Mouse (Mus musculus) stomach, embryonic 16.5 days (tissue): ENCODE measurements around the gene Trpm2. TPM values are rescaled to one million over a fixed set of nuclear protein-coding genes. Genes with fewer than 3 reads are reported as not detected.
"Not testable (repeated sequence)": the region's sequence is repeated elsewhere in the genome, so short reads cannot be mapped to it uniquely, and the experiment has no call there.

ENCODE experiments used
- ATAC-seq: fragments of 200-750 bp; cut with Nextera tagmentation; 2 replicates; pipeline ENCODE4 v1.8.0; 2017; ENCODE audit warnings: moderate number of reproducible peaks, moderate TSS enrichment; ENCODE audit not compliant: insufficient read depth, low FRiP score
- H3K27ac ChIP-seq: fragments of 300-500 bp; sonication (generic); 2 replicates; pipeline ENCODE4 v1.5.1; 2014; ENCODE audit warnings: low read length
- H3K27me3 ChIP-seq: fragments of 300-500 bp; sonication (generic); 2 replicates; pipeline ENCODE4 v1.6.1; 2014; ENCODE audit warnings: low read length, control low read depth, mixed read lengths; ENCODE audit not compliant: control insufficient read depth, insufficient read depth
- H3K36me3 ChIP-seq: fragments of 300-500 bp; sonication (generic); 2 replicates; pipeline ENCODE4 v1.6.1; 2014; ENCODE audit warnings: low read length; ENCODE audit not compliant: control insufficient read depth, insufficient read depth
- H3K4me1 ChIP-seq: fragments of 300-500 bp; sonication (generic); 2 replicates; pipeline ENCODE4 v1.6.1; 2014; ENCODE audit warnings: low read length, control low read depth, mixed read lengths; ENCODE audit not compliant: control insufficient read depth, insufficient read depth
- H3K4me2 ChIP-seq: fragments of 300-500 bp; sonication (generic); 2 replicates; pipeline ENCODE4 v1.6.1; 2014; ENCODE audit warnings: low read depth, low read length, mixed read lengths
- H3K4me3 ChIP-seq: fragments of 300-500 bp; sonication (generic); replicated peaks from 2 replicates; pipeline ENCODE4 v1.5.1; 2014; ENCODE audit warnings: mild to moderate bottlenecking, low read length
- H3K9ac ChIP-seq: fragments of 300-500 bp; sonication (generic); 2 replicates; pipeline ENCODE4 v1.6.1; 2014; ENCODE audit warnings: low read length
- H3K9me3 ChIP-seq: fragments of 300-500 bp; sonication (generic); replicated peaks from 2 replicates; pipeline ENCODE4 v1.6.1; 2016; ENCODE audit warnings: low read length, control low read depth; ENCODE audit not compliant: control insufficient read depth
- WGBS: fragments of 180-500 bp; shearing (Covaris S2); extraction: QIAGEN DNeasy Blood & Tissue Kit; methylation state at CpG from one replicate; pipeline ENCODE4 v1.1.7; 2014; 5-methylcytosine and 5-hydroxymethylcytosine counted together
- polyA plus RNA-seq: library from polyadenylated mRNA; unstranded; fragments of >200 nt; fragmentation: Nextera tagmentation; extraction: Ambion mirVana; gene quantifications from 2 replicates; pipeline ENCODE4 v1.2.1, GENCODE M21; 2015

Trpm2 gene
- polyA plus RNA-seq, 1 experiment from 2014 or later, result 1.1 TPM

GRCm38 (mm10) chr10:77971709-77972553 is 1.6 kb upstream of the Trpm2 start:
- Histone ChIP-seq H3K9ac (no peak overlapping the region), H3K36me3 (no peaks in the 10 kb centered on the region), H3K27ac (no peak overlapping the region), H3K9me3 (no peaks in the 10 kb centered on the region), H3K27me3 (peaks cover 13% of the 10 kb centered on the region), H3K4me2 (no peak overlapping the region), H3K4me1 (peaks cover 22% of the 10 kb centered on the region), H3K4me3 (no peak overlapping the region)
- ATAC-seq, result no peak
- 61% methylated on average over 17 of the region's 17 CpGs for WGBS

- H3K4me3 ChIP-seq, result no peak overlapping the region
- 76% methylated on average over 10 of the region's 10 CpGs for WGBS
- no peaks in the 10 kb centered on the region for H3K9me3 ChIP-seq
- H3K4me2 ChIP-seq, result no peak overlapping the region
- no peak overlapping the region for H3K9ac ChIP-seq
- peaks cover 13% of the 10 kb centered on the region for H3K27me3 ChIP-seq
- no peak overlapping the region for H3K27ac ChIP-seq
- H3K36me3 ChIP-seq, result no peaks in the 10 kb centered on the region
- H3K4me1 ChIP-seq, result peaks cover 18% of the 10 kb centered on the region
- no peak for ATAC-seq
Observed at GRCm38 (mm10) chr10:77971191-77971590, 828 bp upstream of the Trpm2 start.

DNA sequence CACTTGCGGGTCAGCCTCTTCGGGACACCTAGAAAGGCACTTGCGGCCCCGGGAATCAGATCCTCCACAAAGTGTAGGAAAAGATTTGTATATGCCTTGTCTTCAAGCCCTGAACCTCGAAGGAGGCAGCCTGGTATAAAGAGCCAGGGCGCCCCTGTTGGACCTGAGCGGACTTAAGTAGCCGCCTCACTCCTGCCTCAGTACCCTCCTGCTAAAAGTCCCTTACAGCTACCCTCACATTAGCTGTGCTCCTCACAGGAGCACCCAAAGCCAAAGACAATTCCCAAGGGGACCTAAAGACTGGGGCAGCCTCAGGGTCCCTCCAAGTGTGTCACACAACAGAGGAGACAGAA is 414 bp downstream of the Trpm2 start:
- Histone ChIP-seq H3K27ac (no peak overlapping the region; the same call in 1 of the 2 replicates), H3K9me3 (no peaks in the 10 kb centered on the region), H3K4me2 (peak overlapping the region; percentile 58), H3K4me1 (peaks cover 12% of the 10 kb centered on the region), H3K27me3 (peaks cover 13% of the 10 kb centered on the region), H3K9ac (peak overlapping the region; percentile 52), H3K4me3 (peak overlapping the region; percentile 34), H3K36me3 (no peaks in the 10 kb centered on the region)
- 12% methylated on average over 8 of the region's 8 CpGs for WGBS
- ATAC-seq, result no peak

DNA sequence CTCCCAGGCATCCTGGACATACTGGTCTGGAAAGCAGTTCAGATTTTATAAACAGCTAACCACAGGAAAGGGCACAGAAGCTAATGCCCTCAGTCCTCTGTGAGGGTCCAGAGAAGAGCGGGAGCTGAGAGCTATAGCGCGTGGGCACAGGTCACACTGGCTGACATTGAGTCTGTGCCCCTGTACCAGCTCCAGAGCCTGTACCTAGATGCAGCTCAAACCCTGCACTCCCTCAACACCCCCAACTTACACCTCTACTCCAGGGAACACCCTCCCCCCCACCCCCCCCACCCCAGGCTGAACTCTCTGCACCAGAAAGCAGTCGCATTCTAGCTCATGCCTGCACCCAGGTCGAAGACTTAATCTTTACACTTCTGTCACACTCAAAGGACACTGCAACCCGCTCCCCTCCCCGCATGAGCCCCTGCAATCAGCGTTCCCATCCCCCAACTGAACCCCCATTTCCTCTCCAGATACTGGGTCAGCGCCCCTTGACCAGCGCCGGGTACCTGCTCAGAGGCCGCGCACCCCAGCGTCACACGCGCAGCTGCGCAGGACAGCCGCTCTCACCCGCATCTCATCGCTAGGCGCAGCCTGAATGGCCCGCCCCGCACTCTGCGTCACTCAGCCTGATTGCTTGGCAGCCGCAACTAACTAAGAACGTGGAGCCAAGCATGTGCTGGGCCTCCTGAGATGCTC is 940 bp downstream of the Trpm2 start:
- peak overlapping the region; percentile 58 for H3K4me2 ChIP-seq
- H3K9ac ChIP-seq, result peak overlapping the region; percentile 52
- H3K4me1 ChIP-seq, result peaks cover 10% of the 10 kb centered on the region; the same call in 1 of the 2 replicates
- peak overlapping the region; percentile 34 for H3K4me3 ChIP-seq
- peak; percentile 68 for ATAC-seq
- 5% methylated on average over 26 of the region's 26 CpGs for WGBS
- H3K27ac ChIP-seq, result no peak overlapping the region
- H3K9me3 ChIP-seq, result no peaks in the 10 kb centered on the region
- H3K36me3 ChIP-seq, result no peaks in the 10 kb centered on the region
- peaks cover 13% of the 10 kb centered on the region for H3K27me3 ChIP-seq

GRCm38 (mm10) chr10:77963971-77964370 is 6.4 kb downstream of the Trpm2 start:
- ATAC-seq, result no peak
- no peaks in the 10 kb centered on the region; the same call in 1 of the 2 replicates for H3K27me3 ChIP-seq
- no peak overlapping the region for H3K9ac ChIP-seq
- WGBS, result 76% methylated on average over 6 of the region's 6 CpGs
- 0 out of 2 replicates have a peak, but pooled peaks cover under 1% of the 10 kb centered on the region for H3K4me1 ChIP-seq
- no peak overlapping the region for H3K4me2 ChIP-seq
- no peak overlapping the region for H3K27ac ChIP-seq
- H3K4me3 ChIP-seq, result no peak overlapping the region
- no peaks in the 10 kb centered on the region for H3K36me3 ChIP-seq
- H3K9me3 ChIP-seq, result no peaks in the 10 kb centered on the region

DNA sequence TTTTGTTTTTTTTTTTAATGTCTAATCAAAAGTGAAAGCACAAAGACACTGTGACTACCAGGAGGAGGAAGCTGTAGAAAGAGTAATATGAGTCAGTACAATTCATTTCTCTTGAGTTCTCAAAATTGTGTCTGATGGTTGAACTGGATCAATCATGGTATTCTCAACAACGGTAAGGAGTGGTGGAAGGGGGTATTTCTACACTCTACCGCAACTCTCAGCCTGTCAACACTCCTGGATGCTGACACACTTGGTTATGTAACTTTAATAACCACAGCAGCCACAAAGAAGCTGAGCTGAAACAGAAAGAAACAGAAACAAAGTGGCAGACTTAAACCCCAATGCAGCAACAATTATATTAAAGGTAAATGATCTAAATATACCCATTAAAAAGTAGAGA is 7.6 kb downstream of the Trpm2 start:
- Histone ChIP-seq H3K36me3 (no peaks in the 10 kb centered on the region), H3K4me3 (no peak overlapping the region), H3K27me3 (no peaks in the 10 kb centered on the region), H3K4me1 (no peaks in the 10 kb centered on the region), H3K9me3 (no peaks in the 10 kb centered on the region), H3K27ac (no peak overlapping the region), H3K9ac (no peak overlapping the region), H3K4me2 (no peak overlapping the region)
- WGBS, result 77% methylated on average over 2 of the region's 2 CpGs
- ATAC-seq, result no peak

- not testable (repeated sequence) for H3K27me3 ChIP-seq, H3K4me2 ChIP-seq, ATAC-seq, H3K9me3 ChIP-seq, H3K4me1 ChIP-seq, H3K4me3 ChIP-seq, H3K27ac ChIP-seq, H3K36me3 ChIP-seq, H3K9ac ChIP-seq
- WGBS, result 90% methylated on average over 8 of the region's 12 CpGs
Observed at GRCm38 (mm10) chr10:77950468-77950867, 19.9 kb downstream of the Trpm2 start.

- H3K4me1 ChIP-seq, result no peaks in the 10 kb centered on the region
- no peaks in the 10 kb centered on the region for H3K27me3 ChIP-seq
- 66% methylated on average over 2 of the region's 2 CpGs for WGBS
- no peaks in the 10 kb centered on the region for H3K36me3 ChIP-seq
- H3K4me3 ChIP-seq, result no peak overlapping the region
- H3K9me3 ChIP-seq, result no peaks in the 10 kb centered on the region
- no peak overlapping the region for H3K27ac ChIP-seq
- H3K9ac ChIP-seq, result no peak overlapping the region
- H3K4me2 ChIP-seq, result no peak overlapping the region
- ATAC-seq, result no peak
Observed at GRCm38 (mm10) chr10:77939685-77940084, 30.7 kb downstream of the Trpm2 start.

GRCm38 (mm10) chr10:77927375-77927774 is 43.0 kb downstream of the Trpm2 start:
- H3K4me2 ChIP-seq, result no peak overlapping the region
- no peak for ATAC-seq
- H3K9ac ChIP-seq, result no peak overlapping the region
- 83% methylated on average over 10 of the region's 10 CpGs for WGBS
- no peaks in the 10 kb centered on the region for H3K36me3 ChIP-seq
- H3K27ac ChIP-seq, result no peak overlapping the region
- no peaks in the 10 kb centered on the region for H3K27me3 ChIP-seq
- no peak overlapping the region for H3K4me3 ChIP-seq
- H3K9me3 ChIP-seq, result no peaks in the 10 kb centered on the region
- no peaks in the 10 kb centered on the region for H3K4me1 ChIP-seq
